Mouse (Mus musculus): ENCODE data around the gene Cux1. TPM values are rescaled to one million over a fixed set of nuclear protein-coding genes. Genes with fewer than 3 reads are reported as not detected.

The Cux1 gene
- polyA plus RNA-seq, 1 experiment from 2014 or later: 146 TPM

- H3K4me3 ChIP-seq: no peak overlapping the region
- peaks cover 19% of the 10 kb centered on the region for H3K4me1 ChIP-seq
- no peak for ATAC-seq (replicated peaks)
- no peaks in the 10 kb centered on the region for H3K27me3 ChIP-seq
- H3K27ac ChIP-seq (replicated peaks): no peak overlapping the region
- H3K36me3 ChIP-seq: no peaks in the 10 kb centered on the region
- H3K9me3 ChIP-seq: no peaks in the 10 kb centered on the region
- H3K9ac ChIP-seq (replicated peaks): no peak overlapping the region
- WGBS: 86% methylated on average over 7 of the region's 7 CpGs
- H3K4me2 ChIP-seq (replicated peaks): no peak overlapping the region
Observed at GRCm38 (mm10) chr5:136458102-136458863, 109.0 kb downstream of the Cux1 start.

- ATAC-seq (replicated peaks): no peak
- 86% methylated on average over 4 of the region's 4 CpGs for WGBS
- no peak overlapping the region for H3K9ac ChIP-seq (replicated peaks)
- no peaks in the 10 kb centered on the region for H3K9me3 ChIP-seq
- no peak overlapping the region for H3K27ac ChIP-seq (replicated peaks)
- H3K4me1 ChIP-seq: 0 out of 2 replicates have a peak, but pooled peaks cover 5% of the 10 kb centered on the region
- H3K36me3 ChIP-seq: no peaks in the 10 kb centered on the region
- H3K4me2 ChIP-seq (replicated peaks): no peak overlapping the region
- H3K27me3 ChIP-seq: no peaks in the 10 kb centered on the region
- no peak overlapping the region for H3K4me3 ChIP-seq
Observed at GRCm38 (mm10) chr5:136456395-136456794, 110.9 kb downstream of the Cux1 start.

GRCm38 (mm10) chr5:136452681-136453080 lies 114.6 kb downstream of the Cux1 start:
- Histone ChIP-seq H3K4me2 (replicated peaks) (no peak overlapping the region), H3K9me3 (no peaks in the 10 kb centered on the region), H3K27me3 (no peaks in the 10 kb centered on the region), H3K9ac (replicated peaks) (no peak overlapping the region), H3K36me3 (no peaks in the 10 kb centered on the region), H3K4me1 (0 out of 2 replicates have a peak, but pooled peaks cover 5% of the 10 kb centered on the region), H3K27ac (replicated peaks) (no peak overlapping the region), H3K4me3 (no peak overlapping the region)
- ATAC-seq (replicated peaks): no peak
- 96% methylated on average over 3 of the region's 3 CpGs for WGBS

GRCm38 (mm10) chr5:136449801-136450200 lies 117.5 kb downstream of the Cux1 start:
- ATAC-seq (replicated peaks): no peak
- H3K36me3 ChIP-seq: no peaks in the 10 kb centered on the region
- H3K9ac ChIP-seq (replicated peaks): no peak overlapping the region
- peaks cover 13% of the 10 kb centered on the region; the same call in 1 of the 2 replicates for H3K4me1 ChIP-seq
- H3K27ac ChIP-seq (replicated peaks): no peak overlapping the region
- no peak overlapping the region for H3K4me2 ChIP-seq (replicated peaks)
- no peak overlapping the region for H3K4me3 ChIP-seq
- no peaks in the 10 kb centered on the region for H3K27me3 ChIP-seq
- H3K9me3 ChIP-seq: no peaks in the 10 kb centered on the region

- no peak overlapping the region for H3K9ac ChIP-seq (replicated peaks)
- no peak overlapping the region for H3K4me3 ChIP-seq
- 62% methylated on average over 5 of the region's 5 CpGs for WGBS
- H3K4me1 ChIP-seq: peaks cover 30% of the 10 kb centered on the region
- no peaks in the 10 kb centered on the region for H3K36me3 ChIP-seq
- no peak overlapping the region for H3K4me2 ChIP-seq (replicated peaks)
- no peak for ATAC-seq (replicated peaks)
- H3K27ac ChIP-seq (replicated peaks): 0 out of 2 replicates have a peak overlapping the region, but pooled peaks have one; percentile 16
- no peaks in the 10 kb centered on the region for H3K27me3 ChIP-seq
- H3K9me3 ChIP-seq: no peaks in the 10 kb centered on the region
Observed at GRCm38 (mm10) chr5:136445967-136446366, 121.3 kb downstream of the Cux1 start.

GRCm38 (mm10) chr5:136442238-136443187 lies 124.8 kb downstream of the Cux1 start:
- H3K4me3 ChIP-seq: no peak overlapping the region
- peaks cover 30% of the 10 kb centered on the region for H3K4me1 ChIP-seq
- 30% methylated on average over 11 of the region's 11 CpGs for WGBS
- H3K27me3 ChIP-seq: no peaks in the 10 kb centered on the region
- H3K9ac ChIP-seq (replicated peaks): no peak overlapping the region
- H3K4me2 ChIP-seq (replicated peaks): no peak overlapping the region
- ATAC-seq (replicated peaks): peak; percentile 87
- no peaks in the 10 kb centered on the region for H3K36me3 ChIP-seq
- H3K27ac ChIP-seq (replicated peaks): peak overlapping the region; percentile 88
- H3K9me3 ChIP-seq: no peaks in the 10 kb centered on the region

GRCm38 (mm10) chr5:136429647-136430046 lies 137.6 kb downstream of the Cux1 start:
- H3K27me3 ChIP-seq: no peaks in the 10 kb centered on the region
- no peak for ATAC-seq (replicated peaks)
- WGBS: 79% methylated on average over 4 of the region's 4 CpGs
- no peak overlapping the region for H3K9ac ChIP-seq (replicated peaks)
- H3K9me3 ChIP-seq: no peaks in the 10 kb centered on the region
- no peaks in the 10 kb centered on the region for H3K36me3 ChIP-seq
- H3K4me2 ChIP-seq (replicated peaks): no peak overlapping the region
- H3K27ac ChIP-seq (replicated peaks): no peak overlapping the region
- peaks cover 23% of the 10 kb centered on the region for H3K4me1 ChIP-seq
- no peak overlapping the region for H3K4me3 ChIP-seq

GRCm38 (mm10) chr5:136428498-136429060 lies 138.7 kb downstream of the Cux1 start:
- Histone ChIP-seq H3K4me1 (peaks cover 23% of the 10 kb centered on the region), H3K4me3 (no peak overlapping the region), H3K27me3 (no peaks in the 10 kb centered on the region), H3K9ac (replicated peaks) (no peak overlapping the region), H3K4me2 (replicated peaks) (no peak overlapping the region), H3K36me3 (no peaks in the 10 kb centered on the region), H3K9me3 (no peaks in the 10 kb centered on the region), H3K27ac (replicated peaks) (peak overlapping the region; percentile 70)
- 78% methylated on average over 6 of the region's 6 CpGs for WGBS
- no peak for ATAC-seq (replicated peaks)

- H3K4me1 ChIP-seq: peaks cover 23% of the 10 kb centered on the region
- peak overlapping the region; percentile 70 for H3K27ac ChIP-seq (replicated peaks)
- no peak overlapping the region for H3K9ac ChIP-seq (replicated peaks)
- H3K27me3 ChIP-seq: no peaks in the 10 kb centered on the region
- ATAC-seq (replicated peaks): no peak
- H3K4me3 ChIP-seq: no peak overlapping the region
- H3K4me2 ChIP-seq (replicated peaks): no peak overlapping the region
- no peaks in the 10 kb centered on the region for H3K36me3 ChIP-seq
- H3K9me3 ChIP-seq: no peaks in the 10 kb centered on the region
- 62% methylated on average over 13 of the region's 13 CpGs for whole genome bisulfite sequencing
Observed at GRCm38 (mm10) chr5:136427772-136428497, 139.4 kb downstream of the Cux1 start.

- Histone ChIP-seq H3K36me3 (no peaks in the 10 kb centered on the region), H3K9ac (replicated peaks) (no peak overlapping the region), H3K4me3 (no peak overlapping the region), H3K27me3 (no peaks in the 10 kb centered on the region), H3K4me2 (replicated peaks) (no peak overlapping the region), H3K27ac (replicated peaks) (peak overlapping the region; percentile 70), H3K4me1 (peaks cover 23% of the 10 kb centered on the region), H3K9me3 (no peaks in the 10 kb centered on the region)
- ATAC-seq (replicated peaks): no peak
- 71% methylated on average over 4 of the region's 4 CpGs for WGBS
Observed at GRCm38 (mm10) chr5:136427121-136427771, 140.0 kb downstream of the Cux1 start.

- Histone ChIP-seq H3K36me3 (no peaks in the 10 kb centered on the region), H3K4me1 (peaks cover 12% of the 10 kb centered on the region), H3K9me3 (no peaks in the 10 kb centered on the region), H3K9ac (replicated peaks) (no peak overlapping the region), H3K27ac (replicated peaks) (no peak overlapping the region), H3K4me3 (no peak overlapping the region), H3K27me3 (no peaks in the 10 kb centered on the region), H3K4me2 (replicated peaks) (no peak overlapping the region)
- 98% methylated on average over 2 of the region's 2 CpGs for WGBS
- no peak for ATAC-seq (replicated peaks)
Observed at GRCm38 (mm10) chr5:136422948-136423347, 144.3 kb downstream of the Cux1 start.
